Mouse (Mus musculus) myocyte (in vitro differentiated cells): ENCODE results near the gene Nelfe.

Experiments used
- MAX ChIP-seq: IDR thresholded peaks from one replicate; pipeline ENCODE4 v1.6.1; 2011; ENCODE audit warnings: low read depth, mild to moderate bottlenecking, control low read depth
- POLR2A ChIP-seq: IDR thresholded peaks from one replicate; pipeline ENCODE4 v1.6.1; 2011; ENCODE audit warnings: low read depth, mild to moderate bottlenecking, control low read depth, moderate library complexity; ENCODE audit not compliant: insufficient read length
- TCF12 ChIP-seq: IDR thresholded peaks from one replicate; pipeline ENCODE4 v1.6.1; 2011; ENCODE audit warnings: mild to moderate bottlenecking, control low read depth; ENCODE audit not compliant: poor library complexity, insufficient read depth, severe bottlenecking
- USF1 ChIP-seq: IDR thresholded peaks from one replicate; pipeline ENCODE4 v1.6.1; 2011; ENCODE audit warnings: low read depth, mild to moderate bottlenecking, control low read depth, moderate library complexity

DNA sequence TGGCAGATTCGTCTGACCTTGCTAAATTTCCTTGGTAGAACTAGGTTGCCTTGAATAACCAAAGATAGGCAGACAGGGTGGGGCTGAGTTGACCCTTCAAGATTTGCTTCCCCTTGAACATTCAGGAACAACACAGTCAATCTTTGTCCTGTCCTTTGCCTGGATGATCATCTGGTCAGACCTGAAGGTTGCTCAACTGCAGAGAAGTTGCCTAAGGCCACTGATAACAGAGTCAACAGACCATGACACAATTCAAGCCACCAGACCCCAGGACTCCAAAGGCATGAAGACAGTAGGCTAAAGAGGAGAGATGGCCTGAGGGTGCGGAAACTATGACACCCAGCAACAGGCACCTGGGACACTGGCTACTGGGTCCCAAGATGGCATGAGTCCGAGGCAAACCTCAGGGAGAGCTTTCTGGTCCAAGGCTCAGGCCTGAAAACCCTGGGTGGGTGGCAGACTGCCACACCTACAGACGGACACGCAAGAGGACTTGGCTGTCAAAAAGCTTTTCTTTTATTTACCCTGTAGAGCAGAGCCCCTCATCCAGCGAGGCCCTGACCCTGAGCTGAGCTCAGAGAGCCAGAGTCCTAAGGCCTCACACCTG is 41.5 kb upstream of the Nelfe start:
- TF ChIP-seq MAX = no peak
- TF ChIP-seq TCF12 = no peak
- TF ChIP-seq POLR2A = no peak
- no peak for TF ChIP-seq USF1
